Mouse (Mus musculus): ENCODE measurements at regions not wholly inside any gene's neighbourhood (a gene's known extent, or its start where the extent isn't known, plus 50 kb on each side); places are given as distances from the start of the nearest gene placed in this dataset.

GRCm38 (mm10) chrX:75673920-75674665 lies 96.1 kb upstream of the Rab39b start:
- no peaks in the 10 kb centered on the region for H3K36me3 ChIP-seq (ENCODE audit: control insufficient read depth, insufficient read depth, low read length)
- WGBS = under 1% methylated on average over 23 of the region's 23 CpGs
- no peaks in the 10 kb centered on the region for H3K27me3 ChIP-seq (ENCODE audit: control insufficient read depth, insufficient read depth, low read length)
- no peak overlapping the region for H3K27ac ChIP-seq (replicated peaks; ENCODE audit: insufficient read depth, low read depth, low read length)
- peak; percentile 97 for DNase-seq (ENCODE audit: extremely low read depth, low read depth, low spot score)
- H3K4me3 ChIP-seq (ENCODE audit: insufficient read depth, low read depth, low read length) = peak overlapping the region; percentile 43
- no peaks in the 10 kb centered on the region for H3K79me2 ChIP-seq (ENCODE audit: control insufficient read depth, insufficient read depth, low read length)
- TF ChIP-seq CTCF (IDR thresholded peaks at IDR 0.05; ENCODE audit: low read depth, low read length) (peak; percentile 77), POLR2A (IDR thresholded peaks at IDR 0.05; ENCODE audit: extremely low read depth, insufficient read depth, low read length) (no peak)
- no peak overlapping the region for H3K9ac ChIP-seq (ENCODE audit: low read depth, low read length)
- no peaks in the 10 kb centered on the region for H3K4me1 ChIP-seq (ENCODE audit: control insufficient read depth, insufficient read depth, low read length)

DNA sequence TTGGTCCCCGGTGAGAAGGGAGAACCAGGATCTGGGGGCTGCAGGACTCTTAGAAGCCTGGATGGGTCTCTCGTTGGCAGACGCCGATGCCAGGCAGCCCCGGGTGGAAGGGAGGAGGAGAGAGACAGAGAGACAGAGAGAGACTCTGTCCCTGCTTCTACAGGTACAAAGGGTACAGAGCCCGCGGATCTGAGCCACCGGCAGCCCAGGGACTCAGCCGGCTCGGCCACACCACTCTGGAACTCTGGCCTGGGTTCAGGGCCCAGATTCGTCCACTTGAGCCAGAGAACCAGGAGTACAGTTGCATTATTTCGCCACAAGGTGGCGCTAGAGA lies 95.5 kb upstream of the Rab39b start:
- WGBS = 46% methylated on average over 12 of the region's 13 CpGs
- Histone ChIP-seq H3K27me3 (ENCODE audit: control insufficient read depth, insufficient read depth, low read length) (no peaks in the 10 kb centered on the region), H3K36me3 (ENCODE audit: control insufficient read depth, insufficient read depth, low read length) (no peaks in the 10 kb centered on the region), H3K27ac (replicated peaks; ENCODE audit: insufficient read depth, low read depth, low read length) (no peak overlapping the region), H3K4me1 (ENCODE audit: control insufficient read depth, insufficient read depth, low read length) (no peaks in the 10 kb centered on the region), H3K4me3 (ENCODE audit: insufficient read depth, low read depth, low read length) (peak overlapping the region; percentile 21; the same call in 1 of the 2 replicates), H3K79me2 (ENCODE audit: control insufficient read depth, insufficient read depth, low read length) (no peaks in the 10 kb centered on the region), H3K9ac (ENCODE audit: low read depth, low read length) (peak overlapping the region; percentile 9; the same call in 1 of the 2 replicates)
- no peak for TF ChIP-seq CTCF (IDR thresholded peaks at IDR 0.05; ENCODE audit: low read depth, low read length)
- TF ChIP-seq POLR2A (IDR thresholded peaks at IDR 0.05; ENCODE audit: extremely low read depth, insufficient read depth, low read length) = no peak
- DNase-seq (ENCODE audit: extremely low read depth, low read depth, low spot score) = no peak

DNA sequence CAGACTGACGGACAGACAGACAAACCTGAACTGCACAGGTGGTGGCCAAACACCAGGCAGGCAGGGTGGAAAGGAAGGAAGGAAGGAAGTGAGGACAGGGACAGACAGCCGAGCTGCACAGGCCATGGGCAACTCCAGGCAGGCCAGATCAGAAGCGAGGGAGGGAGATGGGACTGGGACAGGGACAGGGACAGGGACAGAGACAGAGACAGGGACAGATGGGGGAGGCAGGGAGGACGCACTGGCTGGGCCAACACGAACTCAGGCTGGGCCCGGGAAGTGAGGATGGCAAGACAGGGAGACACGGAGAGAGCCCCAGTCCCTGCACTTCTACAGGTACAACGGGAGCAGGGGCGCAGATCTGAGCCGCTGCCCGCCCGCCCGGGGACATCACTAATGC lies 94.9 kb upstream of the Rab39b start:
- 71% methylated on average over 13 of the region's 13 CpGs for WGBS
- H3K9ac ChIP-seq (ENCODE audit: low read depth, low read length) = no peak overlapping the region

DNA sequence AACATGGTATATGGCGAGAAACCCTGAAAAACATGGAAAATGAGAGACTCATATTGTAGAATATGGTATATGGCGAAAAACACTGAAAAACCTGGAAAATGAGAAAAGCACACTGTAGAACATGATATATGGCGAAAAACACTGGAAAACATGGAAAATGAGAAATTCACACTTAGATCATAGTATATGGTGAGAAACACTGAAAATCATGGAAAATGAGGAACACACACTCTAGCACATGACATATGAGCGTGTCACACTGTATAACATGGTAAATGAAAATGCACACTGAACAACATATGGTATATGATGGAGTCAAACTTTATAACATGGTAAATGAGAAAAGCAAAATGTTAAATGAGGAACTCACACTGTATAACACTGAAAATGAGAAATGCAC lies 89.6 kb upstream of the Rab39b start:
- 96% methylated on average over 4 of the region's 4 CpGs for WGBS
- DNase-seq (ENCODE audit: extremely low read depth, low read depth, low spot score) = no peak
- Histone ChIP-seq H3K4me3 (ENCODE audit: insufficient read depth, low read depth, low read length) (no peak overlapping the region), H3K27ac (replicated peaks; ENCODE audit: insufficient read depth, low read depth, low read length) (no peak overlapping the region), H3K36me3 (ENCODE audit: control insufficient read depth, insufficient read depth, low read length) (no peaks in the 10 kb centered on the region), H3K9ac (ENCODE audit: low read depth, low read length) (no peak overlapping the region), H3K27me3 (ENCODE audit: control insufficient read depth, insufficient read depth, low read length) (no peaks in the 10 kb centered on the region), H3K4me1 (ENCODE audit: control insufficient read depth, insufficient read depth, low read length) (no peaks in the 10 kb centered on the region), H3K79me2 (ENCODE audit: control insufficient read depth, insufficient read depth, low read length) (no peaks in the 10 kb centered on the region)
- TF ChIP-seq POLR2A (IDR thresholded peaks at IDR 0.05; ENCODE audit: extremely low read depth, insufficient read depth, low read length) (no peak), CTCF (IDR thresholded peaks at IDR 0.05; ENCODE audit: low read depth, low read length) (no peak)

More for the DNA sequence above, 94.9 kb upstream of the Rab39b start:
- Histone ChIP-seq H3K36me3 (ENCODE audit: control insufficient read depth, insufficient read depth, low read length) (no peaks in the 10 kb centered on the region), H3K4me3 (ENCODE audit: insufficient read depth, low read depth, low read length) (peak overlapping the region; percentile 21; the same call in 1 of the 2 replicates), H3K79me2 (ENCODE audit: control insufficient read depth, insufficient read depth, low read length) (no peaks in the 10 kb centered on the region), H3K27ac (replicated peaks; ENCODE audit: insufficient read depth, low read depth, low read length) (no peak overlapping the region), H3K27me3 (ENCODE audit: control insufficient read depth, insufficient read depth, low read length) (no peaks in the 10 kb centered on the region), H3K4me1 (ENCODE audit: control insufficient read depth, insufficient read depth, low read length) (no peaks in the 10 kb centered on the region)
- TF ChIP-seq CTCF (IDR thresholded peaks at IDR 0.05; ENCODE audit: low read depth, low read length) (no peak), POLR2A (IDR thresholded peaks at IDR 0.05; ENCODE audit: extremely low read depth, insufficient read depth, low read length) (no peak)
- DNase-seq (ENCODE audit: extremely low read depth, low read depth, low spot score) = no peak

GRCm38 (mm10) chrX:75643402-75643801 lies 65.4 kb upstream of the Rab39b start:
- no peaks in the 10 kb centered on the region for H3K36me3 ChIP-seq (ENCODE audit: control insufficient read depth, insufficient read depth, low read length)
- H3K9ac ChIP-seq (ENCODE audit: low read depth, low read length) = no peak overlapping the region
- H3K4me1 ChIP-seq (ENCODE audit: control insufficient read depth, insufficient read depth, low read length) = no peaks in the 10 kb centered on the region
- no peak overlapping the region for H3K27ac ChIP-seq (replicated peaks; ENCODE audit: insufficient read depth, low read depth, low read length)
- H3K27me3 ChIP-seq (ENCODE audit: control insufficient read depth, insufficient read depth, low read length) = no peaks in the 10 kb centered on the region
- H3K4me3 ChIP-seq (ENCODE audit: insufficient read depth, low read depth, low read length) = no peak overlapping the region
- TF ChIP-seq CTCF (IDR thresholded peaks at IDR 0.05; ENCODE audit: low read depth, low read length) (no peak), POLR2A (IDR thresholded peaks at IDR 0.05; ENCODE audit: extremely low read depth, insufficient read depth, low read length) (no peak)
- DNase-seq (ENCODE audit: extremely low read depth, low read depth, low spot score) = no peak
- no peaks in the 10 kb centered on the region for H3K79me2 ChIP-seq (ENCODE audit: control insufficient read depth, insufficient read depth, low read length)
- 89% methylated on average over 7 of the region's 7 CpGs for WGBS
